Mouse (Mus musculus): ENCODE data around the gene Wnt11. TPM values are rescaled to one million over a fixed set of nuclear protein-coding genes. Genes with fewer than 3 reads are reported as not detected.

Wnt11 gene
- polyA plus RNA-seq, 1 experiment from 2014 or later, result 0.64 TPM

DNA sequence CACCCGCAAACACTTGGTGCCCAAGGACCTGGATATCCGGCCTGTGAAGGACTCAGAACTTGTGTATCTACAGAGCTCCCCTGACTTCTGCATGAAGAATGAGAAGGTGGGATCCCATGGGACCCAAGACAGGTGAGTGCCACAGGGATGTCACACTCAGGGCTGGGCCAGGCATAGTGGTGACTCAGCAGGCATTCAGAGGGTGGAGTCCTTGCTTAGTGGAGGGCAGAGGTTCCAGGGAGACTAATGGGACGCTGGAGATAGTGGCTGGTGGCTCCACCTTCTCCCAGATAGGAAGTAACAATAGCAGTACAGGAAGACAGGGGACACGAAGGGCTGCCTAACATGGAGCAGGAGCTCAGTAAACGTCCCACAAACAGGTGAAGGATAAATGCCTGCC is 15.5 kb downstream of the Wnt11 start:
- no peaks in the 10 kb centered on the region for H3K9me3 ChIP-seq (replicated peaks)
- H3K27ac ChIP-seq (replicated peaks), result no peak overlapping the region
- no peaks in the 10 kb centered on the region for H3K27me3 ChIP-seq
- H3K4me1 ChIP-seq (replicated peaks), result peaks cover 9% of the 10 kb centered on the region; the same call in 1 of the 2 replicates
- no peaks in the 10 kb centered on the region for H3K36me3 ChIP-seq (replicated peaks)
- no peak for ATAC-seq (ENCODE audit: insufficient read depth)
- H3K4me2 ChIP-seq, result no peak overlapping the region
- no peak overlapping the region for H3K4me3 ChIP-seq (replicated peaks)
- WGBS (ENCODE audit: insufficient replicate concordance), result 50% methylated on average over 5 of the region's 5 CpGs
- no peak overlapping the region for H3K9ac ChIP-seq

GRCm38 (mm10) chr7:98851220-98851619 is 16.3 kb downstream of the Wnt11 start:
- no peak overlapping the region for H3K4me2 ChIP-seq
- H3K9ac ChIP-seq, result no peak overlapping the region
- ATAC-seq (ENCODE audit: insufficient read depth), result no peak
- H3K36me3 ChIP-seq (replicated peaks), result no peaks in the 10 kb centered on the region
- H3K27ac ChIP-seq (replicated peaks), result no peak overlapping the region
- no peak overlapping the region for H3K4me3 ChIP-seq (replicated peaks)
- H3K4me1 ChIP-seq (replicated peaks), result peaks cover 9% of the 10 kb centered on the region; the same call in 1 of the 2 replicates
- no peaks in the 10 kb centered on the region for H3K9me3 ChIP-seq (replicated peaks)
- 58% methylated on average over 9 of the region's 9 CpGs for WGBS (ENCODE audit: insufficient replicate concordance)
- H3K27me3 ChIP-seq, result no peaks in the 10 kb centered on the region

DNA sequence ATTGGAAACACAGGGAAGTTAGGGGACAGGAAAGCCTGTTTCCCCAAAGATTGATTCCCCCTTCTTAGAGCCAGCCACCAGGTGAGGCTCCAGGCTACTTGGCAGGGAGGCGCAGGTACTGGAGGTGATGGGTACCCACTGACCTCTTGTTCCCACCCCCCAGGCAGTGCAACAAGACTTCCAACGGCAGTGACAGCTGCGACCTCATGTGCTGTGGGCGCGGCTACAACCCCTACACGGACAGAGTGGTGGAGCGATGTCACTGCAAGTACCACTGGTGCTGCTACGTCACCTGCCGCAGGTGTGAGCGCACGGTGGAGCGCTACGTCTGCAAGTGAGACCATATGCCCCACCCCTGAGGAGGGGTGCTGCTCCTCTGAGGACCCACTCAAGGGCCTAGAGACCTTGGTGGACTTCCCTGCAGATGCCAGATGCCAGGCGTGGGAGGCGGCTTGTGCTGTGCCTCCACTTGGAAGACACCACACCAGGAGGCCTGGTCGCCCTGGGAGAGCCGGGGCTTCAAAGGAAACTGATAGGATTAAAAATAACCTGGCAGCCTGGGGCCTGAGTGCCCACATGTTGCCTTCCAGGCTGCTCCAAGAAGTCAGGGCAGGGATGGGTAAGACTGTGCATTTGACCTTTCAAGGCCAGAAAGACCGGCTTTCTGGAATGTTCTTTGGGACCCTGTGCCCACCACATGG is 18.2 kb downstream of the Wnt11 start:
- H3K36me3 ChIP-seq (replicated peaks), result no peaks in the 10 kb centered on the region
- no peak for ATAC-seq (ENCODE audit: insufficient read depth)
- H3K9me3 ChIP-seq (replicated peaks), result no peaks in the 10 kb centered on the region
- no peaks in the 10 kb centered on the region for H3K27me3 ChIP-seq
- no peak overlapping the region for H3K9ac ChIP-seq
- H3K4me3 ChIP-seq (replicated peaks), result no peak overlapping the region
- H3K27ac ChIP-seq (replicated peaks), result no peak overlapping the region
- WGBS (ENCODE audit: insufficient replicate concordance), result 74% methylated on average over 18 of the region's 18 CpGs
- peaks cover 9% of the 10 kb centered on the region; the same call in 1 of the 2 replicates for H3K4me1 ChIP-seq (replicated peaks)
- no peak overlapping the region for H3K4me2 ChIP-seq

DNA sequence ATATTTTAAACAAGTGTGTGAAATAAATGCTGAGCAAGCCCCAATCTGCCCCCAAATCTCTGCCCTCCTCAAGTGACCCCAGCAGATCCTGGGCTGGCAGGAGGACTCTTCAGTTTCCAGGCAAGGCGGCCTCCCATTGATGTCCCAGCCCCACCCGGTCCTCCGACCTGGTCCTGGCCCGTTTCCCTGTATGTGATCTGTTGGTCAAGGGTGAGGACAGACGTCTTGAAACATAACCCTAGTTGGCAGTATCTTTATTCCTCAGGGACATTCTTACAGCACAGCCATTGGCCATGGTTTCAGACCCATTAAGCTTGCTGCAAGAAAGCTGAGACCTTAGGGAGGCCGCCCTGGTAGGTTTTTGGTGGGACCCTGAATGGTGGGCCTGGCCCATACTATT is 18.9 kb downstream of the Wnt11 start:
- H3K9ac ChIP-seq, result no peak overlapping the region
- no peak overlapping the region for H3K4me3 ChIP-seq (replicated peaks)
- H3K4me2 ChIP-seq, result no peak overlapping the region
- peaks cover 4% of the 10 kb centered on the region; the same call in 1 of the 2 replicates for H3K4me1 ChIP-seq (replicated peaks)
- no peaks in the 10 kb centered on the region for H3K27me3 ChIP-seq
- H3K9me3 ChIP-seq (replicated peaks), result no peaks in the 10 kb centered on the region
- H3K27ac ChIP-seq (replicated peaks), result no peak overlapping the region
- ATAC-seq (ENCODE audit: insufficient read depth), result no peak
- H3K36me3 ChIP-seq (replicated peaks), result no peaks in the 10 kb centered on the region
- 67% methylated on average over 6 of the region's 6 CpGs for WGBS (ENCODE audit: insufficient replicate concordance)

DNA sequence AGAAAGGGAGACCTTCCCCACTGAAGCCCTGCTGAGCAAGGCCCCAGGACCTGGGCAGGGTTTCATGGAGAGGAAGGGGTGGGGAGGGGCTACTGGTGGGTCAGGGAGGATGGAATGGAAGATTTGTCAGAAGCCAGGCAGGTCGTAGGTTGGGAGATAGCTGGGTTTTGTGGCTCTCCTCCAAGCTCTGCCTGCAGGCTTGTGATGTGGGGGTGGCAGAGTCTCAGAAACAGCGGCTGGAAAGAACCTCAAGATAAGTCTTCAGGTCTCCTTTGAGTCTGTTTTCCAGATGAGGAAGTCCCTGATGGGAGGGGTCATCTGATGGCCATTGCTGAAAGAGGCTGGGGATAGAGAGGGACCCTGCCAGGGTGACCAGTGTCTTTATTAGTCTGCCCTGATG is 20.5 kb downstream of the Wnt11 start:
- Histone ChIP-seq H3K36me3 (replicated peaks) (no peaks in the 10 kb centered on the region), H3K9ac (no peak overlapping the region), H3K27ac (replicated peaks) (no peak overlapping the region), H3K4me1 (replicated peaks) (no peaks in the 10 kb centered on the region), H3K27me3 (no peaks in the 10 kb centered on the region), H3K9me3 (replicated peaks) (no peaks in the 10 kb centered on the region), H3K4me2 (no peak overlapping the region), H3K4me3 (replicated peaks) (no peak overlapping the region)
- no peak for ATAC-seq (ENCODE audit: insufficient read depth)
- 18% methylated on average over 2 of the region's 2 CpGs for WGBS (ENCODE audit: insufficient replicate concordance)

GRCm38 (mm10) chr7:98856128-98856527 is 21.2 kb downstream of the Wnt11 start:
- ATAC-seq (ENCODE audit: insufficient read depth), result no peak

DNA sequence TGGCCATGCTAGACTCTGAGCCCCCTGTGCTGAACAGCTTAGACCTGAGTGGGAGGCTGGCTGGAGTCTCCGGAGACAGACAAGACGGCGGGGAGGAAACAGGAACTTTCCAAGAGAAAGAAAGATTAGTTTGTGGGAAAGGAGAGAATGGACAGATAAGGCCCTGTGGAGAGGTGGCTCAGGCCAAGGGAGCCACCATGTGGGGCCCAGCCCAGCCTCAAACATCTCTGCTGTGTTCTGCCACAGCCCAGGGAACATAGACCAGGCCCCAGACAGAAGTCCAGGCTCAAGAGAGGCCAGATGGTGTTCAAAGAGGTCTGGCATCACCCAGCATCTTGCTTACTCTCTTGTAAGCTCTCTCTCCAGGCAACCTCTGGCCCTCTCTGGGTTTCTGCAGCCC is 22.2 kb downstream of the Wnt11 start:
- Histone ChIP-seq H3K27me3 (no peaks in the 10 kb centered on the region), H3K9ac (no peak overlapping the region), H3K4me2 (no peak overlapping the region), H3K9me3 (replicated peaks) (no peaks in the 10 kb centered on the region), H3K27ac (replicated peaks) (no peak overlapping the region), H3K4me3 (replicated peaks) (no peak overlapping the region), H3K4me1 (replicated peaks) (no peaks in the 10 kb centered on the region), H3K36me3 (replicated peaks) (no peaks in the 10 kb centered on the region)
- 3% methylated on average over 3 of the region's 3 CpGs for WGBS (ENCODE audit: insufficient replicate concordance)
- no peak for ATAC-seq (ENCODE audit: insufficient read depth)

More at GRCm38 (mm10) chr7:98856128-98856527, 21.2 kb downstream of the Wnt11 start:
- Histone ChIP-seq H3K27ac (replicated peaks) (no peak overlapping the region), H3K27me3 (no peaks in the 10 kb centered on the region), H3K9ac (no peak overlapping the region), H3K9me3 (replicated peaks) (no peaks in the 10 kb centered on the region), H3K36me3 (replicated peaks) (no peaks in the 10 kb centered on the region), H3K4me1 (replicated peaks) (no peaks in the 10 kb centered on the region), H3K4me2 (no peak overlapping the region), H3K4me3 (replicated peaks) (no peak overlapping the region)
- WGBS (ENCODE audit: insufficient replicate concordance), result 49% methylated on average over 3 of the region's 3 CpGs

GRCm38 (mm10) chr7:98861002-98861401 is 26.1 kb downstream of the Wnt11 start:
- no peaks in the 10 kb centered on the region for H3K36me3 ChIP-seq (replicated peaks)
- no peak overlapping the region for H3K27ac ChIP-seq (replicated peaks)
- H3K9ac ChIP-seq, result no peak overlapping the region
- H3K4me3 ChIP-seq (replicated peaks), result no peak overlapping the region
- WGBS (ENCODE audit: insufficient replicate concordance), result 42% methylated on average over 2 of the region's 2 CpGs
- no peak for ATAC-seq (ENCODE audit: insufficient read depth)
- no peaks in the 10 kb centered on the region for H3K27me3 ChIP-seq
- H3K4me1 ChIP-seq (replicated peaks), result no peaks in the 10 kb centered on the region
- H3K4me2 ChIP-seq, result no peak overlapping the region
- no peaks in the 10 kb centered on the region for H3K9me3 ChIP-seq (replicated peaks)

DNA sequence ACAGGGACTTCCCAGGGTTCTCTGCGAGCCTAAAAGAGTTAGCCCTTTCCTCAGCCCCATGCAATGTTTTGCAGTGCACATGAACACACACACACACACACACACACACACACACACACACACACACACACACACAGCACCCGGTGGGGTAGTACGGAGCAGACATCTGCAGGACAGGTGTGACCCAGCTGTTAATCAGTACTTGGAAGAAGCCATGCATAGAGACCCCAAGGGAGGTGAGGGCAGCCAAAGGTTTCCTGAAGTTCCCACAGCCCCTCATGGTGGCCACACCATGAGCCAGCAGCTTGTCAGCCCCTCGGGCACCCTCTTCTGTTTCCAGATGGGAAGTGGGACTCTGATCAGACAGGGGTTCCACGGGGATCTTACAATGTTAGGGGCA is 28.1 kb downstream of the Wnt11 start:
- Histone ChIP-seq H3K27ac (replicated peaks) (no peak overlapping the region), H3K9ac (no peak overlapping the region), H3K27me3 (peaks cover 4% of the 10 kb centered on the region; the same call in 1 of the 2 replicates), H3K4me1 (replicated peaks) (no peaks in the 10 kb centered on the region), H3K9me3 (replicated peaks) (no peaks in the 10 kb centered on the region), H3K4me2 (no peak overlapping the region), H3K36me3 (replicated peaks) (no peaks in the 10 kb centered on the region), H3K4me3 (replicated peaks) (no peak overlapping the region)
- WGBS (ENCODE audit: insufficient replicate concordance), result 50% methylated on average over 5 of the region's 5 CpGs
- no peak for ATAC-seq (ENCODE audit: insufficient read depth)

- ATAC-seq (ENCODE audit: insufficient read depth), result no peak
- Histone ChIP-seq H3K9me3 (replicated peaks) (no peaks in the 10 kb centered on the region), H3K9ac (no peak overlapping the region), H3K27me3 (peaks cover 4% of the 10 kb centered on the region; the same call in 1 of the 2 replicates), H3K4me2 (no peak overlapping the region), H3K4me3 (replicated peaks) (no peak overlapping the region), H3K27ac (replicated peaks) (no peak overlapping the region), H3K36me3 (replicated peaks) (no peaks in the 10 kb centered on the region), H3K4me1 (replicated peaks) (no peaks in the 10 kb centered on the region)
- WGBS (ENCODE audit: insufficient replicate concordance), result 47% methylated on average over 9 of the region's 9 CpGs
These were observed 29.2 kb downstream of the Wnt11 start for GRCm38 (mm10) chr7:98863969-98864718.

GRCm38 (mm10) chr7:98867053-98867793 is 32.3 kb downstream of the Wnt11 start:
- Histone ChIP-seq H3K27me3 (peaks cover 4% of the 10 kb centered on the region; the same call in 1 of the 2 replicates), H3K36me3 (replicated peaks) (no peaks in the 10 kb centered on the region), H3K4me3 (replicated peaks) (no peak overlapping the region), H3K4me1 (replicated peaks) (no peaks in the 10 kb centered on the region), H3K9me3 (replicated peaks) (no peaks in the 10 kb centered on the region), H3K9ac (no peak overlapping the region), H3K4me2 (no peak overlapping the region), H3K27ac (replicated peaks) (no peak overlapping the region)
- 35% methylated on average over 12 of the region's 12 CpGs for WGBS (ENCODE audit: insufficient replicate concordance)
- ATAC-seq (ENCODE audit: insufficient read depth), result no peak
